Mouse (Mus musculus) liver, postnatal 0 days (tissue): ENCODE data around the gene Ilvbl.

Experiments used
- CTCF ChIP-seq: sonication (generic); IDR thresholded peaks from 2 replicates; pipeline ENCODE4 v1.5.1; 2016; ENCODE audit warnings: antibody characterized with exemption, low read depth
- EP300 ChIP-seq: IDR thresholded peaks from 2 replicates; pipeline ENCODE4 v1.6.1; 2016; ENCODE audit warnings: antibody characterized with exemption, low read depth, mild to moderate bottlenecking

DNA sequence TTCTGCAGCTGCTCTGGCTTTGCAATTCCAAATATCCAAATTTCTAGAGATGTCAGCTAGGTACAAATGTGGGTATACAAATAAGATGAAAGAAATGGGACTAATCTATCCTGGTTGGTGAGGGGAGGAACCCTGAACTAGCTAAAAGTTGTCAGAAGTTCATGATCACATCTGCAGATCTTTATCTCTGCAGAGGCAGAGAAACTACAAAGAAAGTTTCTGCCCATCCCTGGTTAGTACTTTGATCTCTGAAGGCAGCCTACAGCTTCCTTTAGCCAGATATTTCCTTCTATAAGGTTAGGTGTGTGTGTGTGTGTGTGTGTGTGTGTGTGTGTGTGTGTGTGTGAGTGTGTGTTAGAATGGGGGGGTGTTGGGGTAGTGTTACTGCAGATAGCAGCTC lies 20.4 kb downstream of the Ilvbl start:
- no peak for TF ChIP-seq CTCF
- TF ChIP-seq EP300, result no peak
